ENCODE assay signal across 25 mouse cellular contexts in the genomic region with DNA sequence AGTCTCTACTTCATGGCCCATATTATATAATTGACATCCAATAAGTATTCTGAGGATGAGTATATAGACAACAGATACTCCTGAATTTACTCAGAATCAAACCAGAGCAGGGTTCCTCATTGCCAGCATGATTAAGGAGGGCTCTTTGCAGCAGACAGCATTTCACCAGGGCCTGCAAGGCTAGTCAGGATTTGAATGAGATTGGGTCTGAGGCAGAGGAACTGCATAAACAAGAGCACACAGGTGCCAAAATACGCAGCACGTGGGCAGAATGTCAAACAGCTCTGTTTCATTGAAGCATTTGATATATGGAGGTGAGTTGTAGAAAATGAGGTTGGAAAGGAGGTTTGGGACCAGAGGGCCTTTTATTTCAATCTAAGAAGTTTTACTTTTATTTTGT.
"Had no signal": no experiment of that assay in that cellular context is flagged by ENCODE, and none has a peak within 500 bp of the region (broad histone marks: within the 10 kb centered on the region; RNA-seq: fewer than 3 reads in every experiment).

No protein-coding gene starts in this region.

- ATAC-seq: hindbrain, embryonic 16.5 days; intestine, embryonic 16.5 days had no signal

- H3K4me2 ChIP-seq: heart, embryonic 11.5 days; heart, embryonic 13.5 days; heart, embryonic 15.5 days; hindbrain, embryonic 12.5 days; hindbrain, embryonic 14.5 days; kidney, embryonic 15.5 days; limb, embryonic 13.5 days; limb, embryonic 15.5 days had no signal

- H3K4me3 ChIP-seq: heart, adult 2 months; heart, embryonic 13.5 days; heart, embryonic 15.5 days; hindbrain, embryonic 12.5 days; kidney, embryonic 15.5 days; limb, embryonic 13.5 days; limb, embryonic 15.5 days had no signal

- H3K27me3 ChIP-seq: heart, embryonic 13.5 days; heart, embryonic 15.5 days; hindbrain, embryonic 12.5 days; kidney, embryonic 15.5 days; limb, embryonic 13.5 days; limb, embryonic 15.5 days had no signal

- H3K36me3 ChIP-seq: heart, embryonic 13.5 days; heart, embryonic 15.5 days; hindbrain, embryonic 12.5 days; kidney, embryonic 15.5 days; limb, embryonic 13.5 days; limb, embryonic 15.5 days had no signal

- DNase-seq: gastrocnemius, postnatal 14 days; gastrocnemius, postnatal 36 days; heart, adult 11 months; heart, adult 2 months; heart, postnatal 14 days; heart, postnatal 36 days; kidney, adult 11 months; kidney, adult 2 months; kidney, adult 9 months; kidney, postnatal 14 days; kidney, postnatal 36 days; layer of hippocampus, adult 9-11 months; layer of hippocampus, postnatal 36 days; left cerebral cortex, postnatal 4 days had no signal

- H3K4me1 ChIP-seq: heart, embryonic 13.5 days; heart, embryonic 15.5 days; hindbrain, embryonic 12.5 days; kidney, embryonic 15.5 days; limb, embryonic 13.5 days; limb, embryonic 15.5 days had no signal

- H3K9ac ChIP-seq: heart, embryonic 13.5 days; heart, embryonic 15.5 days; hindbrain, embryonic 12.5 days; hindbrain, embryonic 14.5 days; kidney, embryonic 15.5 days; limb, embryonic 13.5 days; limb, embryonic 15.5 days had no signal

- H3K27ac ChIP-seq: heart, adult 2 months; heart, embryonic 13.5 days; heart, embryonic 15.5 days; hindbrain, embryonic 12.5 days; hindbrain, embryonic 14.5 days; kidney, embryonic 15.5 days; kidney, postnatal 0 days; limb, embryonic 13.5 days; limb, embryonic 15.5 days had no signal

- H3K9me3 ChIP-seq: heart, embryonic 13.5 days; heart, embryonic 15.5 days; hindbrain, embryonic 12.5 days; kidney, embryonic 15.5 days; limb, embryonic 13.5 days; limb, embryonic 15.5 days had no signal
